Mouse (Mus musculus): Measurements from ENCODE around the gene Gm9918. TPM values are rescaled to one million over a fixed set of nuclear protein-coding genes. Genes with fewer than 3 reads are reported as not detected.
A peak's percentile ranks its signal among the peaks of the same experiment; 100 is the strongest.

Gm9918 gene
- polyA plus RNA-seq, 1 experiment from 2014 or later = not detected

- WGBS (ENCODE audit: insufficient replicate concordance) = under 1% methylated on average over 35 of the region's 35 CpGs
- H3K9me3 ChIP-seq (replicated peaks) = no peaks in the 10 kb centered on the region
- H3K9ac ChIP-seq = peak overlapping the region; percentile 41; the same call in 1 of the 2 replicates
- H3K4me1 ChIP-seq (replicated peaks) = peaks cover 64% of the 10 kb centered on the region
- H3K27ac ChIP-seq = peak overlapping the region; percentile 76
- peak overlapping the region; percentile 75 for H3K4me2 ChIP-seq
- H3K36me3 ChIP-seq = no peaks in the 10 kb centered on the region
- ATAC-seq (ENCODE audit: low read depth) (peak; percentile 34), DNase-seq (peak; percentile 35)
- peaks cover 100% of the 10 kb centered on the region for H3K27me3 ChIP-seq
- peak overlapping the region; percentile 58 for H3K4me3 ChIP-seq (replicated peaks)
Observed at GRCm38 (mm10) chr15:102246866-102247251, 23.5 kb upstream of the Gm9918 start.

GRCm38 (mm10) chr15:102247252-102248130, 22.9 kb upstream of the Gm9918 start:
- WGBS (ENCODE audit: insufficient replicate concordance) = 1% methylated on average over 62 of the region's 65 CpGs
- H3K4me1 ChIP-seq (replicated peaks) = peaks cover 61% of the 10 kb centered on the region

GRCm38 (mm10) chr15:102248131-102248811, 22.1 kb upstream of the Gm9918 start:
- peak overlapping the region; percentile 52 for H3K9ac ChIP-seq
- peak overlapping the region; percentile 76 for H3K27ac ChIP-seq
- peaks cover 54% of the 10 kb centered on the region for H3K4me1 ChIP-seq (replicated peaks)
- H3K4me3 ChIP-seq (replicated peaks) = peak overlapping the region; percentile 58
- 14% methylated on average over 8 of the region's 8 CpGs for WGBS (ENCODE audit: insufficient replicate concordance)
- no peak for ATAC-seq (ENCODE audit: low read depth)
- H3K9me3 ChIP-seq (replicated peaks) = no peaks in the 10 kb centered on the region
- peak overlapping the region; percentile 75 for H3K4me2 ChIP-seq
- no peak for DNase-seq
- peaks cover 98% of the 10 kb centered on the region for H3K27me3 ChIP-seq
- H3K36me3 ChIP-seq = no peaks in the 10 kb centered on the region

More at GRCm38 (mm10) chr15:102247252-102248130, 22.9 kb upstream of the Gm9918 start:
- peak; percentile 34 for ATAC-seq (ENCODE audit: low read depth)
- Histone ChIP-seq H3K27me3 (peaks cover 100% of the 10 kb centered on the region), H3K9ac (peak overlapping the region; percentile 52), H3K27ac (peak overlapping the region; percentile 76), H3K9me3 (replicated peaks) (no peaks in the 10 kb centered on the region), H3K36me3 (no peaks in the 10 kb centered on the region), H3K4me2 (peak overlapping the region; percentile 75), H3K4me3 (replicated peaks) (peak overlapping the region; percentile 58)
- no peak for DNase-seq

GRCm38 (mm10) chr15:102248812-102249191, 21.6 kb upstream of the Gm9918 start:
- Histone ChIP-seq H3K4me1 (replicated peaks) (peaks cover 52% of the 10 kb centered on the region), H3K27ac (no peak overlapping the region), H3K4me2 (no peak overlapping the region), H3K27me3 (peaks cover 98% of the 10 kb centered on the region), H3K9me3 (replicated peaks) (no peaks in the 10 kb centered on the region), H3K4me3 (replicated peaks) (no peak overlapping the region), H3K9ac (no peak overlapping the region), H3K36me3 (no peaks in the 10 kb centered on the region)
- ATAC-seq (ENCODE audit: low read depth) (no peak), DNase-seq (no peak)
- 15% methylated on average over 3 of the region's 3 CpGs for whole genome bisulfite sequencing (ENCODE audit: insufficient replicate concordance)

- peaks cover 47% of the 10 kb centered on the region for H3K4me1 ChIP-seq (replicated peaks)
- H3K4me2 ChIP-seq = 0 out of 2 replicates have a peak overlapping the region, but pooled peaks have one; percentile 17
- peaks cover 98% of the 10 kb centered on the region for H3K27me3 ChIP-seq
- ATAC-seq (ENCODE audit: low read depth) (no peak), DNase-seq (no peak)
- no peaks in the 10 kb centered on the region for H3K36me3 ChIP-seq
- no peak overlapping the region for H3K27ac ChIP-seq
- no peak overlapping the region for H3K9ac ChIP-seq
- 5% methylated on average over 13 of the region's 13 CpGs for WGBS (ENCODE audit: insufficient replicate concordance)
- no peaks in the 10 kb centered on the region for H3K9me3 ChIP-seq (replicated peaks)
- H3K4me3 ChIP-seq (replicated peaks) = no peak overlapping the region
Observed at GRCm38 (mm10) chr15:102249251-102249691, 21.1 kb upstream of the Gm9918 start.

GRCm38 (mm10) chr15:102249967-102250366, 20.4 kb upstream of the Gm9918 start:
- Histone ChIP-seq H3K4me3 (replicated peaks) (no peak overlapping the region), H3K27ac (no peak overlapping the region), H3K9me3 (replicated peaks) (no peaks in the 10 kb centered on the region), H3K4me2 (no peak overlapping the region), H3K9ac (no peak overlapping the region), H3K4me1 (replicated peaks) (peaks cover 42% of the 10 kb centered on the region), H3K36me3 (no peaks in the 10 kb centered on the region), H3K27me3 (peaks cover 97% of the 10 kb centered on the region)
- ATAC-seq (ENCODE audit: low read depth) (no peak), DNase-seq (no peak)
- 54% methylated on average over 9 of the region's 9 CpGs for WGBS (ENCODE audit: insufficient replicate concordance)

GRCm38 (mm10) chr15:102250521-102250920, 19.8 kb upstream of the Gm9918 start:
- 59% methylated on average over 5 of the region's 5 CpGs for WGBS (ENCODE audit: insufficient replicate concordance)
- DNase-seq = no peak
- Histone ChIP-seq H3K36me3 (no peaks in the 10 kb centered on the region), H3K27ac (no peak overlapping the region), H3K4me1 (replicated peaks) (peaks cover 37% of the 10 kb centered on the region), H3K4me2 (no peak overlapping the region), H3K27me3 (peaks cover 97% of the 10 kb centered on the region), H3K9ac (no peak overlapping the region), H3K9me3 (replicated peaks) (no peaks in the 10 kb centered on the region), H3K4me3 (replicated peaks) (no peak overlapping the region)
- no peak for ATAC-seq (ENCODE audit: low read depth)

- H3K9me3 ChIP-seq (replicated peaks) = no peaks in the 10 kb centered on the region
- H3K36me3 ChIP-seq = no peaks in the 10 kb centered on the region
- H3K4me1 ChIP-seq (replicated peaks) = peaks cover 17% of the 10 kb centered on the region
- H3K27me3 ChIP-seq = peaks cover 94% of the 10 kb centered on the region
- no peak for ATAC-seq (ENCODE audit: low read depth)
- no peak overlapping the region for H3K4me3 ChIP-seq (replicated peaks)
- H3K4me2 ChIP-seq = no peak overlapping the region
- no peak for DNase-seq
- H3K27ac ChIP-seq = no peak overlapping the region
- 48% methylated on average over 13 of the region's 14 CpGs for WGBS (ENCODE audit: insufficient replicate concordance)
- no peak overlapping the region for H3K9ac ChIP-seq
Observed at GRCm38 (mm10) chr15:102255547-102256255, 14.7 kb upstream of the Gm9918 start.

- H3K27ac ChIP-seq = no peak overlapping the region
- peak overlapping the region; percentile 67 for H3K4me2 ChIP-seq
- WGBS (ENCODE audit: insufficient replicate concordance) = 14% methylated on average over 22 of the region's 22 CpGs
- H3K4me1 ChIP-seq (replicated peaks) = peaks cover 17% of the 10 kb centered on the region
- H3K27me3 ChIP-seq = peaks cover 89% of the 10 kb centered on the region
- H3K36me3 ChIP-seq = no peaks in the 10 kb centered on the region
- peak overlapping the region; percentile 7; the same call in 1 of the 2 replicates for H3K9ac ChIP-seq
- H3K9me3 ChIP-seq (replicated peaks) = no peaks in the 10 kb centered on the region
- no peak for DNase-seq
- H3K4me3 ChIP-seq (replicated peaks) = peak overlapping the region; percentile 51
- no peak for ATAC-seq (ENCODE audit: low read depth)
Observed at GRCm38 (mm10) chr15:102256431-102257201, 13.7 kb upstream of the Gm9918 start.

GRCm38 (mm10) chr15:102257202-102258075, 12.9 kb upstream of the Gm9918 start, which contains the start of gene Rarg:
Rarg (minus strand) TSS chr15:102257517.
- peaks cover 89% of the 10 kb centered on the region for H3K27me3 ChIP-seq
- peak within 1 kb of the TSS; percentile 51 for H3K4me3 ChIP-seq (replicated peaks)
- peaks cover 17% of the 10 kb centered on the region for H3K4me1 ChIP-seq (replicated peaks)
- no peaks in the 10 kb centered on the region for H3K36me3 ChIP-seq
- peak within 1 kb of the TSS; percentile 7; the same call in 1 of the 2 replicates for H3K9ac ChIP-seq
- no peak within 1 kb of the TSS for H3K27ac ChIP-seq
- 2% methylated on average over 29 of the region's 46 CpGs for WGBS (ENCODE audit: insufficient replicate concordance)
- no peak for DNase-seq
- H3K4me2 ChIP-seq = peak within 1 kb of the TSS; percentile 67
- H3K9me3 ChIP-seq (replicated peaks) = no peaks in the 10 kb centered on the region
- ATAC-seq (ENCODE audit: low read depth) = 0 out of 2 replicates have a peak, but pooled peaks have one; percentile 16

Data from liver, embryonic 13.5 days (tissue).